Mouse (Mus musculus) telencephalon, adult 2 months (tissue): Measurements from ENCODE around the gene Nsun3.

Experiments
- DNase-seq: peaks from one replicate; pipeline ENCODE4 v3.0.0-alpha.2; 2011; ENCODE audit warnings: low read depth, low spot score

The Nsun3 gene

DNA sequence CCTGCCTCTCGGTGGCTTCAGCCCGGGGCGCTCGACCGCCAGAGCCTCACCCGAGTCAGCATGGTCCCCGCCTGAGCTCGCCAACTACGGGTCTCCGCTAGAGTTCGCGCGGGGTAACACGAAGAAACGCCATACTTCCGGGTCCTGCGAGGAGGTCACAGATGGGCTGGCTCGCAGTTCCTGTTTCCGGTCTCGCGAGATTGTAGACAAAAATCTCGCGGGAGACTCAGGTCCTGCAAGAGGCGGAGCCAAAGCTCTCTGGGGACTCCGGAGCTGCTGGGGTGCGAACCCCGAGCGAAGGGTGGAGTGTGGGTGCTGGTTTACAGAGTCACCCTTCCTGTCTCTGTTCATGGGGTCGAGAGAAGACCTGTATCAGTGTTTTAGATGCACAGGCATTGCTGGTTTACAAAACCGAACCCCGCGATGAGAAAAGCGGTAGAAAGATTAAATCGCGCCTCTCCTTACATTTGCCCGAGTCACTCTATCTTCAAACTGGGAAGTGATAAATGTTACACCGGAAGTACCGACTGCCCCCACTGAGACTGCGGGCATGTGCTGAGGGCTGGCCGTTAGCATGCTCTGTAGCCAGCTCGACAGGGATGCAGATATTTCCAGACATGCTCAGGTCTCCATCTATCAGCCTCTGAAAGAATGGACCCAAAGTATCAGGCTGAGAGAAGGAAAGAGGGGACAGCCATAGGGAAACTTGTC lies at the start of gene Nsun3:
Gene Nsun3, minus strand, starts transcription at position 198 of the 711 bp plus-strand sequence.
- DNase-seq, result peak; percentile 98

DNA sequence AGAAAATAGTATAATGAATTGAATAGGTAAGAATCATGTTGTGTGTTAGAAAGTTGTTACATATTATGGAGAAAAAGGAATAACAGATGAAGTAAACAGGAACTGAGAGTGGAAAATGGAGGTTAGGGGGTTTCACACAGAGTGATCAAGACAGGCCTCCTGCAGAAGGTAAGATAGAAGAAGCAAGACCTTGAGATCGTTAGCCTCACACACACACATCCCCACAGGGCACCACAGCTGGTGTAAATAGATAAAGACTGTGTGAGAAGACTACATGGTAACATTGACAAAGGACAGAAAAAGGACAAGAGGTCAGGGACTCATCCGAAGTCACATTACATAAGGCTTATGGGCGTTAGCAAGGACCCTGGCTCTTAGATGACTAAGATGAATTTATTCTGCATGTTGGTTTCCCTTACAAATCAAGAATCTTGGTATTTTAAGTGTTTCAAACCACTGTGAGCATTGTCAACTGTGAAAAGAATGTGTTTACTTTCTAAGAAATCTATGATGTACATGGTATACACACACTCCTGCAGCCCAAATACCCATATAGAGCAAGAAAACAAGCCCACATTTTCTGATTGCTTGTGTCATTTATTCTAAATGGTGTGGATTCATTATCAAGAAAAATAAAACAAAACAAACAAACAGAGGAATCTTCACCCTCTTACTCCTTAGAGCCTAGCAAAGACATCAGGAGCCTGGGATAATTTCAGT lies 47.6 kb upstream of the Nsun3 start:
- no peak for DNase-seq

DNA sequence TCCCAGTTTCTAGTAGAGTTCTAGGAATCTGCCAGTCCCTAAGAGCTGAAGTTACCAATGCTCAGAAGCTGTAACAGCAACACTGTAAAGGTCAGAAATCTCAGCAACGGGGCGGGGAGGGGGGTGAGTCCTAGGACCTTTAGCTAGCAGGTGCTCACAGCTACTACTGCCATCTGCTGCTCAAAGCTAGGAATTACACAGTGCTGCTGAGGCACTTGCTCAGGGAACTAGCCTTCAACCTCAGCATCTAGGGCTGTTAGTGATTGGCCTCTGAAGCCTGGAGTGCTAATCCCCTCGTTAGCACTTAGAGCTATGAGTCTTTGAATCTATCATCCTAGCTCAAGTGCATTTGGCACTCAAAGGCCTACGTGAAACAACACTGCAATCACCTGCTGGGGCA lies 45.9 kb upstream of the Nsun3 start:
- no peak for DNase-seq

DNA sequence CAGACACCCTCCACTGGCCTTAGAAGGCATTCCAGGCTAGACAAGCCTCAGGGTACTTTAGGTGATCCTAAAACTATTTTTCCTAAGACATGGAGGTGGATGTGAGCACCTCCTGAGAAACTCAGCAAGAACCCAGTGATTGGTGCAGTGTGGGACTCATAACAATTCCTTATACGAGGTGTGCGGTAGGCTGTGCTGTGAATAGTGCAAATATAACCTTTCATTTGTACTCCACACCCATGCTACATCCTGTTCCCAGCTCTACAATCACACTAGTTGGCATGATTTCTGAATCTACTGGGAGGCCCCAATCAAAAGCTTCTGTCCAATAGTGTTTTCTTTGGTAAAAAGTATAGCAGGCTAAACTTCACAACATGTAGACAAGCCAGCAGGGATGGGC lies 45.4 kb upstream of the Nsun3 start:
- no peak for DNase-seq

DNA sequence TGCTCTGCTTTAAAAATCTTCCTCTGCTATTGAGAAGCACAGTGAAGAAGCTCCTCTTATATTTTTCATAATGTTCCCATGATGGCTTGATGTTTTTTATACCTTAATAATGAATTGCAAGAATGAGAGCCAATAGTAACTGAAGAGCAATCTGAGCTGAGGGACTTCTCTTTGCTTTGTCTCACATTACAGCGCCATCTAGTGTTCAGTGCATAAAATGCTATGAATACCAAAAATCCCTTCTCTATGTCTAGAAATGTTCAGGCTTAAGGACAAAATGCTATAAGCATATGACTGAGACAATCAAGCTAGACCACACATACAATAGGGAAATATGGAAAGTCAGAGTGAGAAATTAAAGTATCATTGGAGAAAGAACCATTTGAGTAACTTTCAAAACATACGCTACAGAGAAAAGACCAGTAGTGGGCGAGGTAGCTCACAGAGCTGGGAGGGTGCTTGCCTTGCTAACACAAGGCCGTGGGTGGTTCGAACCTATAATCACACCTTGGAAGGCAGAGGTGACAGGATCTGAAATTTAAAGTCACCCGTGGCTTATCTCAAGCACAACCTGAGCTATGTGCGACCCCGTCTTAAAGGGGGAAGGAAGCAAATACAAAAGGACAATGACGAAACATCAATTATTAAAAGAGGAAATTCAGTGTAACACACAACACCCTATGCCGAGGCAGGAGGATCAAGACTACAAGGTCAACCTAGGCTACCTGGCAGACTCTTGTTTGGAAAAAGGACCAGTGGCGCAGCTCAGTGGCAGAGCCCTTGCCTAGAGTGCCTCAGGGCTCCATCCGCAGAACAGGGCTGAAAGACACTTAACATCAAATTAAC lies 39.8 kb upstream of the Nsun3 start:
- DNase-seq, result no peak

- no peak for DNase-seq
These were observed 35.9 kb upstream of the Nsun3 start for GRCm38 (mm10) chr16:62822472-62822871.

DNA sequence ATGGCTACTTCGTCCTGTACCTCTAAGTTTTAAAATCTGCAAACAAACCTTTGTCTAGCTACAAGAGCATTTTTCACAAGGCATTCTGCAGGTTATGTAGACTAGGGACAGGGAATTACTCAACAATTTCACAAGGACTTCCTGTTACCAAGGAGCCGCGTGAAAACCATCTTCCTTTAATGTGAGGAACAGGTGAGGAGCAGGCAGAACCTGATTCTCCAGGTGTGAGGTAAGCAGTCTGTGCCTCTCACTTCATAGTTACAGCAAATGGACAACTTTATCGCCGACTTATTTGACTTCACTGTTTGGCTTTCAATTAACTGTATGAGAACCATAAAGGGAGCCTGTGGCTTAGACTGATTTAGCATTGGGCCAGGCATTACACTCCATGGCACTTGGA lies 27.9 kb upstream of the Nsun3 start, which contains the start of gene Stx19:
Gene Stx19, plus strand, starts transcription at position 186 of the 400 bp plus-strand sequence.
- DNase-seq, result no peak

DNA sequence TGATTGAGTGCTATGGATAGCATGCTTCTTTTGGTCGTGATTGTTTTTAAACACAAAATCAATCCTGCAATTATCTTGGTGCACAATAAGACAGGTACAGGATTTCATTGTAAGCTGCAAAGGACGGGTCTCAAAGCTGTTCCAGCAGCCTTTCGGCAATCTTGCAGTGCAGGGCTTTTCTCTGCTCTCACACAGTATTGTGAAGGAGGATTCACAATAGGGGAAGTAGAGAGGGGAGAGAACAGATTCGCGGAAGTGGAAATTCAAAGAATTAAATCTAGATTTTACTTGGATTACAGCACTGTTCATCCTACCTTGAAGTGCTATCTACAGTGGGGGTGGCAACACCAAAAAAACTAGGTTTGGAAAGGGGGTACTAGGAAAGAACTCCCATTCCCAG lies 27.2 kb upstream of the Nsun3 start:
- DNase-seq, result no peak

GRCm38 (mm10) chr16:62810855-62811254 lies 24.2 kb upstream of the Nsun3 start:
- DNase-seq, result no peak

DNA sequence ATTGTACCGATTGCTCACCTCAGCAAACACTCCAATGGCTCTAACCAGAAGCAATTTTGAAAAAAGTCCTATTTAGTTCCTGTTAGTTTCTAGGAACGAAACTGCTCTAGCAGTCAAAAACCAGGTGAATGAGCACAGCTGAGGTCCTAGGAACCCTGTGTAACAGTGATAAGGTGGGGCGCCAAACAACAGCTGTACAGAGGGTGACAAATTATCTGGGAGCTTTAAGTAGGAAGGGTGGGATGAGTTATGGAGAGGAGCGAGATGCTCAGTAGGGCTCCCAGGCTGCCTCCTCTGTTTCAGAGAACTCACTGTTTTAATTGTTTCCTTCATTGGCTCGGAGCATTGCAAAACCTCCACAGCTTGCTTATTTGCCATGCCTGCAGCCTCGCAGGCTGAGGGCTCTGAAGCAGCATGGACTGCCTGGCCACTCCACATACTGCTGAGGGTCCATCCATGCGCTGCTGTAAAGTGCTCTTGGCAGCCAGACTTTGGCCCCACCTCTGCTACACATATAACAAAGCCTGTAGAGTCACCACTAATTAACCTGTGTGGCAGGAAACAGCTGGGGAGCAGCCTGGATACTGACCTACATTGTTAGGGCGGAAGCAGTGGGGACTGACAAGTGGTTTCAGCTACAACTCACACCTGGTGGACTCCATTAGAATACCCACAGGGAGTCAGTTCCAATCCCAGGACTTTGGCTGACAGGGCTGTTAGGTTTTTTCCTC lies 20.8 kb upstream of the Nsun3 start:
- DNase-seq, result no peak

- DNase-seq, result no peak
These were observed 18.0 kb upstream of the Nsun3 start for GRCm38 (mm10) chr16:62804621-62805020.

GRCm38 (mm10) chr16:62799839-62800238 lies 13.2 kb upstream of the Nsun3 start:
- no peak for DNase-seq

GRCm38 (mm10) chr16:62799426-62799825 lies 12.8 kb upstream of the Nsun3 start:
- DNase-seq, result no peak

GRCm38 (mm10) chr16:62798808-62799207 lies 12.2 kb upstream of the Nsun3 start:
- no peak for DNase-seq

GRCm38 (mm10) chr16:62796608-62797007 lies 10.0 kb upstream of the Nsun3 start:
- no peak for DNase-seq

GRCm38 (mm10) chr16:62782229-62782628 lies 4.4 kb downstream of the Nsun3 start:
- DNase-seq, result no peak

DNA sequence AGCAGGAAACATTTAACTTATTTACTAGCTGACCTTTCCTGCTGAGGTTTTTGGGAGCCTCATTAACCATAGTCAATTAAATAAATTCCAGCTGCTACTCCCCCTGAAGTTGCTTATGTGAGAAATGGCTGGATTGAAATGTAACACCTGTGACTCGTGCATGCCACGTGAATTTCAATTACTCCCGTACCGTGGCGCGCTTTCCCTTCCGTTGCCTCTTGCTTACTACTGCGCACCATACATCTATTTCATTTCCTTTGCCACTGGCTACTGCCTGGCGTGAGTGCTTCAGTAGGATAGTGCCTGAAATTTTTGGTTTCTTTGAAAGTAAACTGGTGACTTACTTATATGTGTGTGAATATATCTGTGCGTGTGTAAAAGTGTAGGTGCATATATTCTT lies 8.3 kb downstream of the Nsun3 start:
- no peak for DNase-seq

GRCm38 (mm10) chr16:62776034-62776433 lies 10.6 kb downstream of the Nsun3 start:
- no peak for DNase-seq

DNA sequence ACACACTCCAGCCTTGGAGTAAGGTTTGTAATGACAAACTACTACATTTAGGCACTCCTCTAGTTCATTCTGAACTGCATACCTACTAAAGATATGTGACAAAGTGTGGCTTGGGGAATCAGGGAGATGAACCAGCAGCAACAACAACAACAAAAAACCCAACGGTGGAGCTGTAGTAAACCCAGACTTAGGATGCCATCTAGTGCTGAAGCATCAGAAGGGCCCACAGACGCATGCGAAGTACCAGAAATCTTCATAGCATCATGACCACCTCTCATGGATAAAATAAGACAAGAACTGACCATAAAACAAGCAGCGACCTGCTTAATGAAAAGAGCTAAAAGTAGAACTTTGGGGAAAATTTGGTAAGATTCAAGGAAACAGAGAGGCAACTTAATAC lies 13.2 kb downstream of the Nsun3 start:
- no peak for DNase-seq

DNA sequence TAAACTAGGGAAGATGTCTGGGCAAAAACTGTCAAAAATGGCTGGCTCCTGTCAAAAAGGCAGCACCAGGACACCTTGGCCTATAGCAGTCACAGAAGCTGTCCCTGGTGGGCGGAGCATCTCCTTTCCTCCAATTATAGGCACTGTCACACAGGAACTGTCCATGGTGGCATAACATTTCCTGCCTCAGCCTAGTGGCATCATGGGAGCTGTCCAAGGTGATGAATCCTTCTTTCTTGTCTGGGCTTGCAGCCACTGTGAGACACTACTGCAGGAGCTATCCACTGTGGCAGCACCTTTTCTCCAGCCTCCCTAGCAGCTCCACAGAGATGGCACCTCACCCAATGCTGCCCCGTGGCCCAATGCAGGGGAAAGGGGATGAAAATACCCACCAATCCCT lies 28.3 kb downstream of the Nsun3 start:
- no peak for DNase-seq

- DNase-seq, result no peak
These were observed 31.3 kb downstream of the Nsun3 start for GRCm38 (mm10) chr16:62755307-62755706.

DNA sequence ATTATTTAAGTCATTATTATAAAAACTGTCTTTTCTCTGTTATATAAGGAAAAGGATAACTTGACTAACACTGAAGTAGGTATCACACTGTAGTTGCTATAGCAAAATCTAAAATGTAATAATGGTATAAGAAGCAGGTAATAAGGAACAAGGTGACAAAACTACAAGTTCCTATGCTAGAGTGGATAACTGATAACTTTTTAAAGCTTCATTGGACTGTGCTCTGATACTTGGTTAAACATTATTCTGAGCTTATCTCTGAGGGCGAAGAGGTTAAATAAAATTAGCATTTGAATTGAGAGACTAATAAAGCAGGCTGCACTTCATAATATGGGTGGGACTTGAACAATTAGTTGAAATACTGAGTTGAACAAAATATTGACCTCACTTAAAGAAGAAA lies 33.0 kb downstream of the Nsun3 start:
- DNase-seq, result no peak
